Mouse (Mus musculus) forebrain, embryonic 12.5 days (tissue): ENCODE measurements around the gene Myl4. TPM values are rescaled to one million over a fixed set of nuclear protein-coding genes. Genes with fewer than 3 reads are reported as not detected.
"Not testable (repeated sequence)": the region's sequence is repeated elsewhere in the genome, so short reads cannot be mapped to it uniquely, and the experiment has no call there.

Experiments
- ATAC-seq: fragments of 200-750 bp; cut with Nextera tagmentation; 2 replicates; pipeline ENCODE4 v1.8.0; 2017; ENCODE audit warnings: moderate TSS enrichment; ENCODE audit not compliant: low FRiP score
- H3K27ac ChIP-seq: fragments of 300-500 bp; sonication (generic); 2 replicates; pipeline ENCODE4 v1.5.1; 2016; ENCODE audit warnings: mild to moderate bottlenecking
- H3K27me3 ChIP-seq: fragments of 300-500 bp; sonication (generic); 2 replicates; pipeline ENCODE4 v1.6.1; 2016; ENCODE audit warnings: mild to moderate bottlenecking
- H3K36me3 ChIP-seq: fragments of 300-500 bp; sonication (generic); replicated peaks from 2 replicates; pipeline ENCODE4 v1.6.1; 2016; ENCODE audit warnings: mild to moderate bottlenecking
- H3K4me1 ChIP-seq: fragments of 300-500 bp; sonication (generic); 2 replicates; pipeline ENCODE4 v1.6.1; 2016
- H3K4me2 ChIP-seq: fragments of 300-500 bp; sonication (generic); 2 replicates; pipeline ENCODE4 v1.6.1; 2016; ENCODE audit warnings: mild to moderate bottlenecking, moderate library complexity
- H3K4me3 ChIP-seq: fragments of 300-500 bp; sonication (generic); replicated peaks from 2 replicates; pipeline ENCODE4 v1.5.1; 2016; ENCODE audit warnings: mild to moderate bottlenecking
- H3K9ac ChIP-seq: fragments of 300-500 bp; sonication (generic); 2 replicates; pipeline ENCODE4 v1.6.1; 2016; ENCODE audit warnings: mild to moderate bottlenecking
- H3K9me3 ChIP-seq: fragments of 300-500 bp; sonication (generic); 2 replicates; pipeline ENCODE4 v1.6.1; 2016
- WGBS: fragments of 180-500 bp; shearing (Covaris S2); methylation state at CpG from one replicate; pipeline ENCODE4 v1.1.7; 2016; 5-methylcytosine and 5-hydroxymethylcytosine counted together
- polyA plus RNA-seq: library from polyadenylated mRNA; unstranded; fragments of >200 nt; fragmentation: Nextera tagmentation; extraction: Ambion mirVana; gene quantifications from 2 replicates; pipeline ENCODE4 v1.2.1, GENCODE M21; 2016

The Myl4 gene
- polyA plus RNA-seq, result 1.4 and 2.0 TPM in 2 replicates

- ATAC-seq, result peak; percentile 97
- 0 out of 2 replicates have a peak, but pooled peaks cover 10% of the 10 kb centered on the region for H3K27me3 ChIP-seq
- peak within 1 kb of the TSS; percentile 99 for H3K9ac ChIP-seq
- H3K4me1 ChIP-seq, result peaks cover 13% of the 10 kb centered on the region
- peak within 1 kb of the TSS; percentile 78 for H3K4me2 ChIP-seq
- peaks cover 1% of the 10 kb centered on the region; the same call in 1 of the 2 replicates for H3K36me3 ChIP-seq
- peak within 1 kb of the TSS; percentile 85 for H3K27ac ChIP-seq
- under 1% methylated on average over 35 of the region's 35 CpGs for WGBS
- no peaks in the 10 kb centered on the region for H3K9me3 ChIP-seq
- H3K4me3 ChIP-seq, result peak within 1 kb of the TSS; percentile 94
Observed at GRCm38 (mm10) chr11:104550406-104550974, at the start of gene Myl4, which contains the start of gene Cdc27. Gene Myl4, plus strand, starts transcription at chr11:104550663. Gene Cdc27, minus strand, starts transcription at chr11:104550620.

GRCm38 (mm10) chr11:104508455-104508854, 42.0 kb upstream of the Myl4 start:
- Histone ChIP-seq H3K4me1 (no peaks in the 10 kb centered on the region), H3K9ac (no peak overlapping the region), H3K4me2 (no peak overlapping the region), H3K27ac (no peak overlapping the region), H3K36me3 (peaks cover 74% of the 10 kb centered on the region), H3K9me3 (no peaks in the 10 kb centered on the region), H3K27me3 (no peaks in the 10 kb centered on the region), H3K4me3 (no peak overlapping the region)
- no peak for ATAC-seq
- WGBS, result 88% methylated on average over 4 of the region's 4 CpGs

- peaks cover 80% of the 10 kb centered on the region for H3K36me3 ChIP-seq
- 88% methylated on average over 2 of the region's 2 CpGs for WGBS
Observed at GRCm38 (mm10) chr11:104510606-104511005, 39.9 kb upstream of the Myl4 start.

GRCm38 (mm10) chr11:104512436-104512835, 38.0 kb upstream of the Myl4 start:
- no peak overlapping the region for H3K9ac ChIP-seq
- H3K4me1 ChIP-seq, result no peaks in the 10 kb centered on the region
- H3K36me3 ChIP-seq, result peaks cover 80% of the 10 kb centered on the region
- no peaks in the 10 kb centered on the region for H3K27me3 ChIP-seq
- WGBS, result 89% methylated on average over 4 of the region's 4 CpGs
- H3K27ac ChIP-seq, result no peak overlapping the region
- no peak for ATAC-seq
- no peak overlapping the region for H3K4me3 ChIP-seq
- H3K9me3 ChIP-seq, result no peaks in the 10 kb centered on the region
- H3K4me2 ChIP-seq, result no peak overlapping the region

More at GRCm38 (mm10) chr11:104510606-104511005, 39.9 kb upstream of the Myl4 start:
- Histone ChIP-seq H3K27me3 (no peaks in the 10 kb centered on the region), H3K4me2 (no peak overlapping the region), H3K9me3 (no peaks in the 10 kb centered on the region), H3K27ac (no peak overlapping the region), H3K4me3 (no peak overlapping the region), H3K9ac (no peak overlapping the region), H3K4me1 (no peaks in the 10 kb centered on the region)
- ATAC-seq, result no peak

GRCm38 (mm10) chr11:104525935-104526334, 24.5 kb upstream of the Myl4 start:
- Histone ChIP-seq H3K27me3 (no peaks in the 10 kb centered on the region), H3K27ac (no peak overlapping the region), H3K4me3 (no peak overlapping the region), H3K9ac (no peak overlapping the region), H3K4me2 (no peak overlapping the region), H3K9me3 (no peaks in the 10 kb centered on the region), H3K36me3 (peaks cover 72% of the 10 kb centered on the region), H3K4me1 (no peaks in the 10 kb centered on the region)
- no peak for ATAC-seq
- 97% methylated on average over 6 of the region's 6 CpGs for WGBS

- H3K4me3 ChIP-seq, result no peak overlapping the region
- H3K4me2 ChIP-seq, result no peak overlapping the region
- H3K36me3 ChIP-seq, result peaks cover 40% of the 10 kb centered on the region
- no peaks in the 10 kb centered on the region for H3K27me3 ChIP-seq
- 88% methylated on average over 2 of the region's 2 CpGs for WGBS
- no peak for ATAC-seq
- H3K9ac ChIP-seq, result no peak overlapping the region
- H3K4me1 ChIP-seq, result no peaks in the 10 kb centered on the region
- no peak overlapping the region for H3K27ac ChIP-seq
- H3K9me3 ChIP-seq, result no peaks in the 10 kb centered on the region
Observed at GRCm38 (mm10) chr11:104536843-104537242, 13.6 kb upstream of the Myl4 start.

- Histone ChIP-seq H3K4me2 (no peak overlapping the region), H3K4me3 (no peak overlapping the region), H3K27me3 (no peaks in the 10 kb centered on the region), H3K36me3 (peaks cover 28% of the 10 kb centered on the region), H3K4me1 (no peaks in the 10 kb centered on the region), H3K27ac (no peak overlapping the region), H3K9ac (no peak overlapping the region), H3K9me3 (no peaks in the 10 kb centered on the region)
- no peak for ATAC-seq
- WGBS, result 98% methylated on average over 2 of the region's 2 CpGs
Observed at GRCm38 (mm10) chr11:104537945-104538555, 12.4 kb upstream of the Myl4 start.

GRCm38 (mm10) chr11:104539811-104540210, 10.7 kb upstream of the Myl4 start:
- Histone ChIP-seq H3K4me3 (no peak overlapping the region), H3K4me1 (no peaks in the 10 kb centered on the region), H3K9ac (no peak overlapping the region), H3K36me3 (peaks cover 12% of the 10 kb centered on the region), H3K4me2 (no peak overlapping the region), H3K27ac (no peak overlapping the region), H3K9me3 (no peaks in the 10 kb centered on the region), H3K27me3 (no peaks in the 10 kb centered on the region)
- ATAC-seq, result no peak
- whole genome bisulfite sequencing, result 98% methylated on average over 5 of the region's 5 CpGs

GRCm38 (mm10) chr11:104543337-104543736, 7.1 kb upstream of the Myl4 start:
- not testable (repeated sequence) for ATAC-seq
- WGBS, result 89% methylated on average over 2 of the region's 2 CpGs

GRCm38 (mm10) chr11:104544507-104544906, 6.0 kb upstream of the Myl4 start:
- 91% methylated on average over 2 of the region's 2 CpGs for WGBS
- no peaks in the 10 kb centered on the region for H3K9me3 ChIP-seq

More at GRCm38 (mm10) chr11:104543337-104543736, 7.1 kb upstream of the Myl4 start:
- not testable (repeated sequence) for H3K4me3 ChIP-seq, H3K4me1 ChIP-seq, H3K27me3 ChIP-seq, H3K9me3 ChIP-seq, H3K27ac ChIP-seq, H3K9ac ChIP-seq, H3K4me2 ChIP-seq
- peaks cover 20% of the 10 kb centered on the region for H3K36me3 ChIP-seq

GRCm38 (mm10) chr11:104547502-104547901, 3.0 kb upstream of the Myl4 start:
- 0 out of 2 replicates have a peak, but pooled peaks cover 3% of the 10 kb centered on the region for H3K27me3 ChIP-seq

More at GRCm38 (mm10) chr11:104544507-104544906, 6.0 kb upstream of the Myl4 start:
- Histone ChIP-seq H3K9ac (no peak overlapping the region), H3K27ac (no peak overlapping the region), H3K36me3 (peaks cover 20% of the 10 kb centered on the region), H3K4me1 (peaks cover 13% of the 10 kb centered on the region), H3K4me2 (no peak overlapping the region), H3K4me3 (no peak overlapping the region), H3K27me3 (no peaks in the 10 kb centered on the region)
- ATAC-seq, result no peak

GRCm38 (mm10) chr11:104549438-104550405, 741 bp upstream of the Myl4 start:
- Histone ChIP-seq H3K9ac (peak overlapping the region; percentile 99), H3K9me3 (no peaks in the 10 kb centered on the region), H3K4me1 (peaks cover 13% of the 10 kb centered on the region), H3K4me3 (peak overlapping the region; percentile 94), H3K36me3 (peaks cover 9% of the 10 kb centered on the region), H3K27ac (peak overlapping the region; percentile 85), H3K4me2 (peak overlapping the region; percentile 78), H3K27me3 (0 out of 2 replicates have a peak, but pooled peaks cover 10% of the 10 kb centered on the region)
- under 1% methylated on average over 52 of the region's 53 CpGs for WGBS
- peak; percentile 42; the same call in 1 of the 2 replicates for ATAC-seq

More at GRCm38 (mm10) chr11:104547502-104547901, 3.0 kb upstream of the Myl4 start:
- Histone ChIP-seq H3K9ac (no peak overlapping the region), H3K4me3 (no peak overlapping the region), H3K4me1 (peaks cover 13% of the 10 kb centered on the region), H3K4me2 (no peak overlapping the region), H3K27ac (no peak overlapping the region), H3K36me3 (peaks cover 9% of the 10 kb centered on the region), H3K9me3 (no peaks in the 10 kb centered on the region)
- WGBS, result 99% methylated on average over 3 of the region's 3 CpGs
- ATAC-seq, result no peak
